Mouse (Mus musculus): ENCODE measurements at regions not wholly inside any gene's neighbourhood (a gene's known extent, or its start where the extent isn't known, plus 50 kb on each side); places are given as distances from the start of the nearest gene placed in this dataset.

DNA sequence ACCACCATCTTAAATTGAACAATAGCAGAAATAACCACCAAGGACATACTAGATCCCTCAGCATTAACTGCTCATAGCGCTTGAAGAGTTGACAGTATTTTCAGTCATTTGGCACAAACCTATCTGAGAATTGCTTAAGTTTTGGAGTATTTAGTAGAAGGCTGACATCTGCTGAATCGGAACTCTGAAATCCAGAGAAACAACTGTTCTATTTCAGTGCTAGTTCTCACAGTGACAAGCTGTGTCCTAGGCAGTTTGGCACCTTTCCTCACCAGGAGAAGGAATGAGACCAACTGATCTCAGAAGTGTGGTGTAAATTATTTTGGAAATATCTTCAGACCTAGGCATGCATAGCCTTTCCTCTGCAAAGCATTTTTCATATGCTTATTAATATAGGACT lies 330.4 kb upstream of the Ube2e3 start:
- TF ChIP-seq CTCF (IDR thresholded peaks at IDR 0.05) (no peak), EP300 (IDR thresholded peaks at IDR 0.05) (no peak)

Data from lung, postnatal 0 days (tissue).